Mouse (Mus musculus) heart, embryonic 14.5 days (tissue): Measurements from ENCODE around the gene Slc30a2. TPM values are rescaled to one million over a fixed set of nuclear protein-coding genes. Genes with fewer than 3 reads are reported as not detected.
"Not testable (repeated sequence)": the region's sequence is repeated elsewhere in the genome, so short reads cannot be mapped to it uniquely, and the experiment has no call there.

ENCODE experiments used
- ATAC-seq: fragments of 200-750 bp; cut with Nextera tagmentation; 2 replicates; pipeline ENCODE4 v1.8.0; 2017; ENCODE audit warnings: low read depth, moderate TSS enrichment; ENCODE audit not compliant: insufficient number of reproducible peaks, insufficient read depth, low FRiP score
- H3K27ac ChIP-seq, 2 experiments: fragments of 200-500 bp in 1 of 2; fragments of 300-500 bp in 1 of 2; sonication (generic) in 1 of 2; replicated peaks in 1 of 2; 2 replicates each; pipeline ENCODE4 v1.5.1; 2012 to 2014; ENCODE audit warnings: low read depth in 2 of 2, low read length in 2 of 2, control low read depth in 1 of 2, mild to moderate bottlenecking in 1 of 2, mixed read lengths in 1 of 2; ENCODE audit not compliant: control insufficient read depth in 1 of 2, insufficient read depth in 1 of 2
- H3K27me3 ChIP-seq: fragments of 300-500 bp; sonication (generic); 2 replicates; pipeline ENCODE4 v1.6.1; 2014; ENCODE audit warnings: mild to moderate bottlenecking, low read length, control low read depth; ENCODE audit not compliant: control insufficient read depth, insufficient read depth
- H3K36me3 ChIP-seq: fragments of 300-500 bp; sonication (generic); 2 replicates; pipeline ENCODE4 v1.6.1; 2014; ENCODE audit warnings: mild to moderate bottlenecking, control low read depth, low read length, mixed read lengths; ENCODE audit not compliant: control insufficient read depth, insufficient read depth
- H3K4me1 ChIP-seq, 2 experiments: fragments of 200-500 bp in 1 of 2; fragments of 300-500 bp in 1 of 2; sonication (generic) in 1 of 2; 2 replicates each; pipeline ENCODE4 v1.6.1; 2012 to 2014; ENCODE audit warnings: low read length in 2 of 2, control low read depth in 1 of 2, mixed read lengths in 1 of 2; ENCODE audit not compliant: control insufficient read depth in 2 of 2, insufficient read depth in 2 of 2
- H3K4me2 ChIP-seq: fragments of 300-500 bp; sonication (generic); 2 replicates; pipeline ENCODE4 v1.6.1; 2014; ENCODE audit warnings: mild to moderate bottlenecking, low read length
- H3K4me3 ChIP-seq, 2 experiments: fragments of 200-500 bp in 1 of 2; fragments of 300-500 bp in 1 of 2; sonication (generic) in 1 of 2; 2 replicates each; pipeline ENCODE4 v1.5.1; 2012 to 2014; ENCODE audit warnings: low read length in 2 of 2, mild to moderate bottlenecking in 2 of 2, control low read depth in 1 of 2, low read depth in 1 of 2, moderate library complexity in 1 of 2; ENCODE audit not compliant: control insufficient read depth in 1 of 2, insufficient read depth in 1 of 2
- H3K9ac ChIP-seq: fragments of 300-500 bp; sonication (generic); 2 replicates; pipeline ENCODE4 v1.6.1; 2014; ENCODE audit warnings: mild to moderate bottlenecking, low read length
- H3K9me3 ChIP-seq: fragments of 300-500 bp; sonication (generic); 2 replicates; pipeline ENCODE4 v1.6.1; 2016; ENCODE audit warnings: low read length, control low read depth; ENCODE audit not compliant: control insufficient read depth
- WGBS: fragments of 180-500 bp; shearing (Covaris S2); extraction: QIAGEN DNeasy Blood & Tissue Kit; methylation state at CpG from one replicate; pipeline ENCODE4 v1.1.7; 2014; 5-methylcytosine and 5-hydroxymethylcytosine counted together
- polyA plus RNA-seq: library from polyadenylated mRNA; unstranded; fragments of >200 nt; fragmentation: Nextera tagmentation; extraction: Ambion mirVana; gene quantifications from 2 replicates; pipeline ENCODE4 v1.2.1, GENCODE M21; 2014

The Slc30a2 gene
- 0.08 and 0.11 TPM in 2 replicates for polyA plus RNA-seq

DNA sequence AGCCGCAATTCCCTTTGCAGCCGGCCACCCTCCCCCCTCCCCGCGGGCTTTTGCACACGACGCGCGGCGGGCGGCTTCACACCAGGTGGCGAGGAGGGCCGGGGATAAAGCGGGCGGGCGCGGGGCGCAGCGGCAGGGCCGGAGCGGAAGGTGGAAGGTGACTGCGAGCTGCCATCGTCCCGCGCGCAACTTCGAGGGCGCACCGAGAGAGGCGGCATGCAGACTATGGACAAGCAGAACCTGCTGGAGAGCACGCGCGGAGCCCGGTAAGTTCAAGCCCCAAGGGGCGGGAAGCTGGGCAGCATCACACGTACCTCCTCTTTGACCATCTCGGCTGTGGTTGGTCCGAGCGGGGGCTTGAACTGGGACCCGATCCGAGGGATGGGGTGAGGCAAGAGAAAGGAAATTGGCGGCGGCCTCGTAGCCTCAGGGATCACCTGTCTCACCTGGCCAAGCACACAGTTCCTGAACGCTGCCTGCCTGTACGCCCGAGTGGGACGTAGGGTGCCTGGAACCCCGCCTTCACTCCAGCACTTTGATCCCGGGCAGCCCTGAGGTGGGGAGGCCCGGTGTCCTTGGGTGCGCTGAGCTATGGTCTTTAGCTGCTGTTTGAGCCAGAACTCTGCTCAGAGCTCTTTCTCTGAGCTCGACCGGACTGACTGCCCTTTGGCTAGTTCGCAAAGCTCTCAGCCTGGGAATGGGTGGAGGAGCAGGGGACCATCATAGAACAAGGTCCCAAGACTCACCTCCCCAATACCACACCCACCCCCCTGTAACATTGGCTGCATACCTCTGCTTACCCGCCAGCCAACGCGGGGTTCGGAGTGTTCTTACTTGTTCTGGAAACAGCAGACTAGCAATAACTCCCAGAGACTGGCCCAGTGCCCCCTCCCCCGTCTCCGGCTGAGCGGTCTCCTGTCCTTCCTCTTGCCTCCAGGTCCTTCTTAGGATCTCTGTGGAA lies at the start of gene Slc30a2:
Gene Slc30a2, plus strand, starts transcription at position 111 of the 961 bp plus-strand sequence.
- no peaks in the 10 kb centered on the region for H3K9me3 ChIP-seq
- no peak for ATAC-seq
- peaks cover 12 to 19% of the 10 kb centered on the region in 2 experiments for H3K4me1 ChIP-seq
- H3K27me3 ChIP-seq = peaks cover 34% of the 10 kb centered on the region
- peak within 1 kb of the TSS; percentile 48; the same call in 1 of the 2 replicates for H3K9ac ChIP-seq
- WGBS = 3% methylated on average over 61 of the region's 61 CpGs
- H3K4me3 ChIP-seq = peak within 1 kb of the TSS; percentile 7 to 36
- no peak within 1 kb of the TSS for H3K27ac ChIP-seq
- H3K4me2 ChIP-seq = peak within 1 kb of the TSS; percentile 65
- no peaks in the 10 kb centered on the region for H3K36me3 ChIP-seq

- H3K4me3 ChIP-seq = peak overlapping the region; percentile 2 to 22; a peak in 3 of 4 replicates
- ATAC-seq = peak; percentile 92
- H3K36me3 ChIP-seq = no peaks in the 10 kb centered on the region
- peak overlapping the region; percentile 64 for H3K9ac ChIP-seq
- peak overlapping the region; percentile 78 to 97 for H3K27ac ChIP-seq
- H3K4me2 ChIP-seq = peak overlapping the region; percentile 58
- WGBS = 20% methylated on average over 9 of the region's 9 CpGs
- H3K27me3 ChIP-seq = no peaks in the 10 kb centered on the region
- H3K9me3 ChIP-seq = no peaks in the 10 kb centered on the region
- H3K4me1 ChIP-seq = peaks cover 10 to 42% of the 10 kb centered on the region in 2 experiments
Measured at GRCm38 (mm10) chr4:134293692-134294163, 49.3 kb upstream of the Slc30a2 start.

- not testable (repeated sequence) for H3K9me3 ChIP-seq, H3K27ac ChIP-seq, H3K36me3 ChIP-seq, ATAC-seq, H3K4me2 ChIP-seq, H3K4me3 ChIP-seq, H3K27me3 ChIP-seq, H3K9ac ChIP-seq
- WGBS = 87% methylated on average over 4 of the region's 4 CpGs
- peaks cover 27 to 60% of the 10 kb centered on the region in 2 experiments for H3K4me1 ChIP-seq
Measured at GRCm38 (mm10) chr4:134296096-134296495, 46.9 kb upstream of the Slc30a2 start.

DNA sequence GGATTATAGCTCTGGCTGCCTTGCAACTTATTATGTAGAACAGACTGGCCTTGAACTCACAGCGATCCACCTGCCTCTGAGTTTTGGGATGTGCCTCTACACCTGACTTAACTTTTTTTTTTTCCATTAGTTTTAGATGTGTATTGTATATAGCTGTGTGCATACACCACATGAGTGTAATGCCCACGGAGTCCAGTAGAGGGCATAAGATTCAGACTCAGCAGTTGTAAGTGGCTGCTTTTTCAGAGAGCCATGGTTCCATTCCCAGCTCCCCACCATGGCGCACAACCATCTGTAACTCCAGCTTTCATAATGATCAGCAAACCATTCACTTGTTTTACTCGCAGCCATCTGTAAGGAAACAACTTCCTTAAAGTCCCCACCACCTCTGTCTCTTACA lies 46.5 kb upstream of the Slc30a2 start:
- no peak for ATAC-seq
- H3K4me3 ChIP-seq = no peak overlapping the region
- no peak overlapping the region for H3K4me2 ChIP-seq
- peaks cover 27 to 61% of the 10 kb centered on the region in 2 experiments for H3K4me1 ChIP-seq
- H3K27ac ChIP-seq = no peak overlapping the region
- H3K36me3 ChIP-seq = no peaks in the 10 kb centered on the region
- no peaks in the 10 kb centered on the region for H3K9me3 ChIP-seq
- WGBS = 92% methylated on average over 4 of the region's 4 CpGs
- H3K9ac ChIP-seq = no peak overlapping the region
- no peaks in the 10 kb centered on the region for H3K27me3 ChIP-seq

GRCm38 (mm10) chr4:134297369-134297768 lies 45.6 kb upstream of the Slc30a2 start:
- Histone ChIP-seq H3K4me2 (no peak overlapping the region), H3K36me3 (no peaks in the 10 kb centered on the region), H3K9me3 (no peaks in the 10 kb centered on the region), H3K9ac (no peak overlapping the region), H3K27ac (no peak overlapping the region), H3K27me3 (no peaks in the 10 kb centered on the region), H3K4me1 (peaks cover 31 to 61% of the 10 kb centered on the region in 2 experiments), H3K4me3 (no peak overlapping the region)
- WGBS = 90% methylated on average over 8 of the region's 8 CpGs
- ATAC-seq = no peak

- peaks cover 25 to 52% of the 10 kb centered on the region in 2 experiments for H3K4me1 ChIP-seq
- 65% methylated on average over 19 of the region's 19 CpGs for WGBS
- no peaks in the 10 kb centered on the region for H3K9me3 ChIP-seq
- no peak overlapping the region for H3K4me3 ChIP-seq
- H3K4me2 ChIP-seq = peak overlapping the region; percentile 50
- no peaks in the 10 kb centered on the region for H3K36me3 ChIP-seq
- H3K9ac ChIP-seq = peak overlapping the region; percentile 47
- peak overlapping the region; percentile 73 to 88 for H3K27ac ChIP-seq
- H3K27me3 ChIP-seq = no peaks in the 10 kb centered on the region
- ATAC-seq = peak; percentile 29; the same call in 1 of the 2 replicates
Measured at GRCm38 (mm10) chr4:134298626-134299497, 44.1 kb upstream of the Slc30a2 start.

DNA sequence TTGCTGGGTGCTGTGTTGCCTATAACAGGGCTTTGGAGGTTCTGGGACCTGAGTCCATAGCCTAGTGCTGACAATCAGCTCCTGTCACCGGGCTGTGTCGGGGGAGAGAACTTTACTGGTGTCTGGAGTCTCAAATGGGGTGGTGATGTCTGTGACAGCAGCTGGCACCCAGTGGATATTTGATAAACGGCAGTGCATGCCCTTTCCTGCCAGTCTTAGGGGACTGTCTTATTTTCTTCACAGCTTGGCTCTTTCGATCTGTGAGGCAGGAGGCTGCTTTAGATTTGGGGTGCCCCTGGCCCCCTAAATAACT lies 43.5 kb upstream of the Slc30a2 start:
- no peaks in the 10 kb centered on the region for H3K9me3 ChIP-seq
- no peaks in the 10 kb centered on the region for H3K27me3 ChIP-seq
- WGBS = 22% methylated on average over 4 of the region's 4 CpGs
- peak; percentile 41 for ATAC-seq
- H3K4me3 ChIP-seq = no peak overlapping the region
- no peaks in the 10 kb centered on the region for H3K36me3 ChIP-seq
- peaks cover 25 to 46% of the 10 kb centered on the region in 2 experiments for H3K4me1 ChIP-seq
- H3K4me2 ChIP-seq = peak overlapping the region; percentile 50
- H3K27ac ChIP-seq = peak overlapping the region; percentile 73 to 88
- H3K9ac ChIP-seq = peak overlapping the region; percentile 47
